Mouse (Mus musculus) midbrain, embryonic 11.5 days (tissue): ENCODE measurements around the gene Tprgl. TPM values are rescaled to one million over a fixed set of nuclear protein-coding genes. Genes with fewer than 3 reads are reported as not detected.
A peak's percentile ranks its signal among the peaks of the same experiment; 100 is the strongest.

Experiments
- ATAC-seq: fragments of 200-750 bp; cut with Nextera tagmentation; 2 replicates; pipeline ENCODE4 v1.8.0; 2017; ENCODE audit warnings: moderate TSS enrichment, moderate library complexity; ENCODE audit not compliant: low FRiP score
- DNase-seq: peaks from one replicate; pipeline ENCODE4 v3.0.0; 2015; ENCODE audit warnings: low spot score; ENCODE audit errors: missing footprints
- H3K27ac ChIP-seq: fragments of 300-500 bp; sonication (generic); 2 replicates; pipeline ENCODE4 v1.5.1; 2014; ENCODE audit warnings: low read depth, low read length
- H3K27me3 ChIP-seq: fragments of 300-500 bp; sonication (generic); 2 replicates; pipeline ENCODE4 v1.6.1; 2014; ENCODE audit warnings: mild to moderate bottlenecking, low read length, moderate library complexity, mixed read lengths; ENCODE audit not compliant: control insufficient read depth, insufficient read depth
- H3K36me3 ChIP-seq: fragments of 300-500 bp; sonication (generic); 2 replicates; pipeline ENCODE4 v1.6.1; 2014; ENCODE audit warnings: mild to moderate bottlenecking, low read length, moderate library complexity, mixed read lengths; ENCODE audit not compliant: control insufficient read depth, insufficient read depth
- H3K4me1 ChIP-seq: fragments of 300-500 bp; sonication (generic); 2 replicates; pipeline ENCODE4 v1.6.1; 2014; ENCODE audit warnings: low read length; ENCODE audit not compliant: control insufficient read depth, insufficient read depth
- H3K4me2 ChIP-seq: fragments of 300-500 bp; sonication (generic); 2 replicates; pipeline ENCODE4 v1.6.1; 2014; ENCODE audit warnings: mild to moderate bottlenecking, moderate library complexity
- H3K4me3 ChIP-seq: fragments of 300-500 bp; sonication (generic); 2 replicates; pipeline ENCODE4 v1.5.1; 2014; ENCODE audit warnings: low read depth, low read length
- H3K9ac ChIP-seq: fragments of 300-500 bp; sonication (generic); 2 replicates; pipeline ENCODE4 v1.6.1; 2014; ENCODE audit warnings: low read length
- H3K9me3 ChIP-seq: fragments of 300-500 bp; sonication (generic); 2 replicates; pipeline ENCODE4 v1.6.1; 2016; ENCODE audit warnings: low read length; ENCODE audit not compliant: control insufficient read depth
- WGBS: fragments of 180-500 bp; shearing (Covaris S2); extraction: QIAGEN DNeasy Blood & Tissue Kit; methylation state at CpG from one replicate; pipeline ENCODE4 v1.1.7; 2014; 5-methylcytosine and 5-hydroxymethylcytosine counted together
- polyA plus RNA-seq: library from polyadenylated mRNA; unstranded; fragments of >200 nt; fragmentation: Nextera tagmentation; extraction: Ambion mirVana; gene quantifications from 2 replicates; pipeline ENCODE4 v1.2.1, GENCODE M21; 2014

The Tprgl gene
- polyA plus RNA-seq, 1 experiment from 2014 or later: 140 TPM

GRCm38 (mm10) chr4:154137139-154137538 lies 23.3 kb downstream of the Tprgl start:
- ATAC-seq: no peak
- WGBS: 62% methylated on average over 5 of the region's 5 CpGs
- H3K27ac ChIP-seq: no peak overlapping the region
- no peak overlapping the region for H3K9ac ChIP-seq
- H3K36me3 ChIP-seq: no peaks in the 10 kb centered on the region
- H3K4me1 ChIP-seq: peaks cover 15% of the 10 kb centered on the region
- no peaks in the 10 kb centered on the region for H3K9me3 ChIP-seq
- no peak overlapping the region for H3K4me2 ChIP-seq
- no peak overlapping the region for H3K4me3 ChIP-seq
- no peak for DNase-seq
- H3K27me3 ChIP-seq: peaks cover 49% of the 10 kb centered on the region

GRCm38 (mm10) chr4:154134803-154135202 lies 25.7 kb downstream of the Tprgl start:
- WGBS: 76% methylated on average over 4 of the region's 4 CpGs
- peaks cover 5% of the 10 kb centered on the region for H3K4me1 ChIP-seq
- no peak overlapping the region for H3K27ac ChIP-seq
- H3K36me3 ChIP-seq: no peaks in the 10 kb centered on the region
- peaks cover 28% of the 10 kb centered on the region for H3K27me3 ChIP-seq
- H3K9ac ChIP-seq: no peak overlapping the region
- H3K4me3 ChIP-seq: no peak overlapping the region
- DNase-seq (no peak), ATAC-seq (no peak)
- H3K4me2 ChIP-seq: no peak overlapping the region
- no peaks in the 10 kb centered on the region for H3K9me3 ChIP-seq

GRCm38 (mm10) chr4:154131894-154132293 lies 28.6 kb downstream of the Tprgl start:
- Histone ChIP-seq H3K4me2 (no peak overlapping the region), H3K4me1 (no peaks in the 10 kb centered on the region), H3K4me3 (no peak overlapping the region), H3K36me3 (no peaks in the 10 kb centered on the region), H3K27ac (no peak overlapping the region), H3K9me3 (no peaks in the 10 kb centered on the region), H3K27me3 (no peaks in the 10 kb centered on the region), H3K9ac (no peak overlapping the region)
- 75% methylated on average over 4 of the region's 4 CpGs for WGBS
- DNase-seq (no peak), ATAC-seq (no peak)

GRCm38 (mm10) chr4:154129950-154130349 lies 30.5 kb downstream of the Tprgl start:
- H3K27me3 ChIP-seq: no peaks in the 10 kb centered on the region
- H3K4me3 ChIP-seq: no peak overlapping the region
- no peak for ATAC-seq
- H3K9me3 ChIP-seq: no peaks in the 10 kb centered on the region
- H3K27ac ChIP-seq: no peak overlapping the region
- DNase-seq: no peak
- H3K4me2 ChIP-seq: no peak overlapping the region
- no peaks in the 10 kb centered on the region for H3K4me1 ChIP-seq
- H3K9ac ChIP-seq: no peak overlapping the region
- H3K36me3 ChIP-seq: no peaks in the 10 kb centered on the region

GRCm38 (mm10) chr4:154127273-154127672 lies 33.2 kb downstream of the Tprgl start:
- no peak for ATAC-seq
- Histone ChIP-seq H3K9ac (no peak overlapping the region), H3K9me3 (no peaks in the 10 kb centered on the region), H3K4me2 (no peak overlapping the region), H3K27ac (no peak overlapping the region), H3K4me1 (no peaks in the 10 kb centered on the region), H3K27me3 (0 out of 2 replicates have a peak, but pooled peaks cover 3% of the 10 kb centered on the region), H3K4me3 (no peak overlapping the region), H3K36me3 (no peaks in the 10 kb centered on the region)
- DNase-seq: no peak
- 80% methylated on average over 3 of the region's 3 CpGs for WGBS

GRCm38 (mm10) chr4:154125202-154125601 lies 35.3 kb downstream of the Tprgl start:
- Histone ChIP-seq H3K4me2 (no peak overlapping the region), H3K9ac (no peak overlapping the region), H3K27me3 (0 out of 2 replicates have a peak, but pooled peaks cover 3% of the 10 kb centered on the region), H3K9me3 (no peaks in the 10 kb centered on the region), H3K4me3 (no peak overlapping the region), H3K4me1 (no peaks in the 10 kb centered on the region), H3K27ac (no peak overlapping the region), H3K36me3 (no peaks in the 10 kb centered on the region)
- ATAC-seq (no peak), DNase-seq (no peak)
- 76% methylated on average over 5 of the region's 5 CpGs for WGBS

GRCm38 (mm10) chr4:154123553-154123952 lies 36.9 kb downstream of the Tprgl start:
- H3K4me2 ChIP-seq: no peak overlapping the region
- H3K9me3 ChIP-seq: no peaks in the 10 kb centered on the region
- no peak overlapping the region for H3K27ac ChIP-seq
- H3K4me3 ChIP-seq: no peak overlapping the region
- H3K9ac ChIP-seq: no peak overlapping the region
- DNase-seq: no peak
- 85% methylated on average over 6 of the region's 6 CpGs for WGBS
- H3K36me3 ChIP-seq: no peaks in the 10 kb centered on the region
- 0 out of 2 replicates have a peak, but pooled peaks cover 3% of the 10 kb centered on the region for H3K27me3 ChIP-seq
- no peaks in the 10 kb centered on the region for H3K4me1 ChIP-seq
- ATAC-seq: no peak

GRCm38 (mm10) chr4:154122374-154122773 lies 38.1 kb downstream of the Tprgl start:
- ATAC-seq: no peak

GRCm38 (mm10) chr4:154121800-154122199 lies 38.7 kb downstream of the Tprgl start:
- no peak for ATAC-seq
- H3K27me3 ChIP-seq: 0 out of 2 replicates have a peak, but pooled peaks cover 3% of the 10 kb centered on the region

More at GRCm38 (mm10) chr4:154122374-154122773, 38.1 kb downstream of the Tprgl start:
- H3K4me1 ChIP-seq: no peaks in the 10 kb centered on the region
- H3K9ac ChIP-seq: no peak overlapping the region
- no peak for DNase-seq
- no peaks in the 10 kb centered on the region for H3K9me3 ChIP-seq
- 86% methylated on average over 7 of the region's 7 CpGs for WGBS
- H3K27me3 ChIP-seq: 0 out of 2 replicates have a peak, but pooled peaks cover 3% of the 10 kb centered on the region
- H3K4me3 ChIP-seq: no peak overlapping the region
- H3K36me3 ChIP-seq: no peaks in the 10 kb centered on the region
- no peak overlapping the region for H3K4me2 ChIP-seq
- H3K27ac ChIP-seq: no peak overlapping the region

More at GRCm38 (mm10) chr4:154121800-154122199, 38.7 kb downstream of the Tprgl start:
- DNase-seq: peak; percentile 35
- H3K4me3 ChIP-seq: no peak overlapping the region
- no peaks in the 10 kb centered on the region for H3K4me1 ChIP-seq
- H3K4me2 ChIP-seq: no peak overlapping the region
- no peak overlapping the region for H3K9ac ChIP-seq
- no peaks in the 10 kb centered on the region for H3K36me3 ChIP-seq
- H3K9me3 ChIP-seq: no peaks in the 10 kb centered on the region
- no peak overlapping the region for H3K27ac ChIP-seq
- WGBS: 77% methylated on average over 11 of the region's 11 CpGs
